In genomic region chr7:16273081-16273765, GRCm38 (mm10) we compare ENCODE assay signal across 8 mouse cellular contexts. TPM values are rescaled to one million over a fixed set of nuclear protein-coding genes. Genes with fewer than 3 reads are reported as not detected.
DNase-seq lines count a peak whose midpoint lies in the region; ATAC-seq and TF ChIP-seq lines count a peak whose summit lies in the region.

Gene Inafm1, minus strand, starts transcription at chr7:16273617.

- intact Hi-C loops in left cerebral cortex, adult 2 months (cut with DNase I), result no loop called here

- H3K27ac ChIP-seq in hindbrain, embryonic 15.5 days (replicated peaks), result peak within 1 kb of the TSS; percentile 96
- peak within 1 kb of the TSS; percentile 89 for H3K27ac ChIP-seq in left cerebral cortex, adult 2 months
- peak within 1 kb of the TSS; percentile 59 for H3K27ac ChIP-seq in macrophage

- 2% methylated on average over 22 of the region's 49 CpGs for WGBS in hindbrain, embryonic 15.5 days
- under 1% methylated on average over 42 of the region's 49 CpGs for WGBS in macrophage (ENCODE audit: missing documents)

- DNase-seq in cerebellum, postnatal 4 days (ENCODE audit: low spot score in 2 of 2), result peak; percentile 51 to 79
- peak; percentile 87 for DNase-seq in gastrocnemius, adult 18-20 months (ENCODE audit: low spot score)
- DNase-seq in left cerebral cortex, adult 2 months (ENCODE audit: extremely low spot score in 1 of 2, low spot score in 2 of 2), result peak; percentile 64 to 84
- DNase-seq in right cerebral cortex, adult 2 months (ENCODE audit: low spot score in 2 of 2), result peak; percentile 77
- peak; percentile 92 for DNase-seq in urinary bladder, postnatal 14 days (ENCODE audit: low spot score)

- no peaks in the 10 kb centered on the region for H3K9me3 ChIP-seq in hindbrain, embryonic 15.5 days

- TF ChIP-seq CTCF in left cerebral cortex, adult 2 months (IDR thresholded peaks at IDR 0.05), result no peak

- peaks cover 16% of the 10 kb centered on the region for H3K36me3 ChIP-seq in hindbrain, embryonic 15.5 days
- H3K36me3 ChIP-seq in macrophage (ENCODE audit: inconsistent target), result peaks cover 32% of the 10 kb centered on the region

- peaks cover 37% of the 10 kb centered on the region for H3K4me1 ChIP-seq in hindbrain, embryonic 15.5 days (replicated peaks)

- peak within 1 kb of the TSS; percentile 83 for H3K4me3 ChIP-seq in hindbrain, embryonic 15.5 days
- peak within 1 kb of the TSS; percentile 86 for H3K4me3 ChIP-seq in left cerebral cortex, adult 2 months
- peak within 1 kb of the TSS; percentile 40 for H3K4me3 ChIP-seq in macrophage (ENCODE audit: inconsistent target)

- H3K9ac ChIP-seq in hindbrain, embryonic 15.5 days, result peak within 1 kb of the TSS; percentile 81

- ATAC-seq in activated CD4-positive, CD25-positive, alpha-beta regulatory T cell, adult 4 months, result peak; percentile 65
- peak; percentile 89 for ATAC-seq in hindbrain, embryonic 15.5 days (ENCODE audit: low FRiP score, low read depth)

- H3K27me3 ChIP-seq in hindbrain, embryonic 15.5 days, result no peaks in the 10 kb centered on the region

- peak within 1 kb of the TSS; percentile 84 for H3K4me2 ChIP-seq in hindbrain, embryonic 15.5 days

- H3K79me2 ChIP-seq in macrophage (ENCODE audit: inconsistent target), result no peaks in the 10 kb centered on the region

RNA-seq across cellular contexts. Expression of gene Inafm1, which starts in this region (rescaled TPM):
- polyA plus RNA-seq in activated CD4-positive, CD25-positive, alpha-beta regulatory T cell, adult 4 months (2017; shearing (Covaris generic)), result 1 to 10 TPM; 1.8 to 2.8 TPM
- total RNA-seq in gastrocnemius, adult 18-20 months (2021), result 10 to 100 TPM; 14.2 to 14.3 TPM
- 52.2 and 58.4 TPM in 2 replicates for polyA plus RNA-seq in hindbrain, embryonic 15.5 days (2015; fragmentation: Nextera tagmentation; extraction: Ambion mirVana)
- 10 to 100 TPM; 36.7 to 41.3 TPM for total RNA-seq in left cerebral cortex, adult 2 months (2021)
- total RNA-seq in macrophage (2018; cell fraction: chromatin; rRNA removed), result 10 to 100 TPM; 11.6 to 72.8 (median 39.4) TPM
- 10 to 100 TPM in 4 of 26 experiments, 1 to 10 TPM in 22; 5.9 to 11.6 (median 8.4) TPM for total RNA-seq in macrophage (2018; cell fraction: cytosol; rRNA removed)
- total RNA-seq in macrophage (2018; cell fraction: nucleus; rRNA removed), result 10 to 100 TPM; 10.3 to 35.9 (median 25.5) TPM
- 1.9 to 10.1 TPM (median 7.4 TPM) in 3 replicates for polyA plus RNA-seq in macrophage (2018)

Comparison
In these comparisons a context has a peak if more than half of its experiments do, and no peak if none do; other contexts are left out.
1. Peak in every context shown above with its lines: DNase-seq, ATAC-seq, H3K4me3 ChIP-seq and H3K27ac ChIP-seq.